Mouse (Mus musculus) small intestine, adult 2 months (tissue): Measurements from ENCODE around the gene 1700024G13Rik.

Experiments used
- CTCF ChIP-seq: fragments of 200-500 bp; IDR thresholded peaks from 2 replicates; pipeline ENCODE4 v1.5.1; 2012; ENCODE audit warnings: low read depth, mild to moderate bottlenecking, control low read depth, inconsistent platforms, low read length, moderate library complexity, mixed read lengths; ENCODE audit not compliant: insufficient replicate concordance, insufficient read length; ENCODE audit errors: extremely low read depth
- POLR2A ChIP-seq: fragments of 200-500 bp; IDR thresholded peaks from 2 replicates; pipeline ENCODE4 v1.6.1; 2012; ENCODE audit warnings: low read depth, mild to moderate bottlenecking, control low read depth, inconsistent platforms, low read length, moderate library complexity

DNA sequence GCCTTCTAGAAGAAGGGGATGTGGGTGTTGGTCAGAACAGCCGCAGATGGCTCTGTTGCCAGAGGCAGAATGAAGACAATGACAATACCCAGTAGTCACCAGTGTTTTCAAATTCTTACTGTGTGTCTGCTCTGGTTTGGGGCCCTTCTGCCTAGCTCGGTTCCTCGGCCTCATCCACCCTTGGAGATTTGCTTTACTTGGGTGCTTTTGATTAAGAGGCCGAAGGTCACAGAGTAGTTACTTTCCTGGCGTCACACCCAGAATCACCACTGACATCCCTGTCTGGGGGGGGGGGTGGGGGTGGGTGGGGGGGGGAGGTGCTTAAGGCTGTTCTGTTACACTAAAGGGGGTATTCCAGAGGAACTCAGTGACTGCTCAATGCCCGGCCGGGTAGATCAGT lies 23.8 kb downstream of the 1700024G13Rik start:
- no peak for TF ChIP-seq POLR2A
- TF ChIP-seq CTCF = no peak
